Mouse (Mus musculus) neutrophil, adult 5-6 weeks (primary cell): Measurements from ENCODE around the gene Mmp9. TPM values are rescaled to one million over a fixed set of nuclear protein-coding genes. Genes with fewer than 3 reads are reported as not detected.

Source experiments
- total RNA-seq: library from RNA; stranded (forward); fragments of 200-1000 nt; gene quantifications from 2 replicates; pipeline ENCODE4 v1.2.3, GENCODE M21; 2017

The Mmp9 gene
- total RNA-seq, 1 experiment from 2014 or later = 622 TPM

Other genes with a start within 250 kb of the Mmp9 start
- not detected in 2 replicates for gene Spint4, start 242.3 kb upstream of the Mmp9 start, total RNA-seq
- not detected in 2 replicates for gene Spint5, start 225.5 kb upstream of the Mmp9 start, total RNA-seq
- 0.58 TPM in 1 of 2 replicates, not detected in the other for gene Wfdc3, start 194.8 kb upstream of the Mmp9 start, total RNA-seq
- gene Dnttip1, start 194.8 kb upstream of the Mmp9 start, total RNA-seq = 20.0 and 26.7 TPM in 2 replicates
- 2.8 and 3.7 TPM in 2 replicates for gene Ube2c, start 170.9 kb upstream of the Mmp9 start, total RNA-seq
- gene Tnnc2, start 160.8 kb upstream of the Mmp9 start, total RNA-seq = not detected in 2 replicates
- gene Snx21, start 155.0 kb upstream of the Mmp9 start, total RNA-seq = 1.6 and 2.6 TPM in 2 replicates
- 35.4 and 39.3 TPM in 2 replicates for gene Acot8, start 135.9 kb upstream of the Mmp9 start, total RNA-seq
- 3.8 and 3.9 TPM in 2 replicates for gene Zswim3, start 135.7 kb upstream of the Mmp9 start, total RNA-seq
- gene Zswim1, start 118.1 kb upstream of the Mmp9 start, total RNA-seq = 1.8 and 2.9 TPM in 2 replicates
- gene Spata25, start 112.2 kb upstream of the Mmp9 start, total RNA-seq = not detected in 2 replicates
- gene Ctsa, start 107.9 kb upstream of the Mmp9 start, total RNA-seq = 314 and 340 TPM in 2 replicates
- 1.4 and 4.1 TPM in 2 replicates for gene Neurl2, start 107.3 kb upstream of the Mmp9 start, total RNA-seq
- gene Pltp, start 83.1 kb upstream of the Mmp9 start, total RNA-seq = 8.0 and 11.2 TPM in 2 replicates
- 59.3 and 66.9 TPM in 2 replicates for gene Pcif1, start 61.5 kb upstream of the Mmp9 start, total RNA-seq
- gene Zfp335, start 29.0 kb upstream of the Mmp9 start, total RNA-seq = 28.2 and 30.4 TPM in 2 replicates
- 0.98 and 1.7 TPM in 2 replicates for gene Slc12a5, start 20.0 kb downstream of the Mmp9 start, total RNA-seq
- 43.1 and 51.1 TPM in 2 replicates for gene Ncoa5, start 94.1 kb downstream of the Mmp9 start, total RNA-seq
- 63.9 and 81.2 TPM in 2 replicates for gene Cd40, start 114.8 kb downstream of the Mmp9 start, total RNA-seq
- not detected in 2 replicates for gene 1700025C18Rik, start 150.0 kb downstream of the Mmp9 start, total RNA-seq